Mouse (Mus musculus) limb, embryonic 11.5 days (tissue): ENCODE measurements around the gene 1700069L16Rik. TPM values are rescaled to one million over a fixed set of nuclear protein-coding genes. Genes with fewer than 3 reads are reported as not detected.

Source experiments
- ATAC-seq: fragments of 200-750 bp; cut with Nextera tagmentation; 2 replicates; pipeline ENCODE4 v1.8.0; 2017; ENCODE audit warnings: low read depth; ENCODE audit not compliant: insufficient number of reproducible peaks, low FRiP score, low TSS enrichment
- DNase-seq: peaks from one replicate; pipeline ENCODE4 v3.0.0-alpha.2; 2015; ENCODE audit warnings: low spot score
- H3K27ac ChIP-seq: fragments of 300-500 bp; sonication (generic); replicated peaks from 2 replicates; pipeline ENCODE4 v1.5.1; 2014; ENCODE audit warnings: low read depth, mild to moderate bottlenecking, low read length
- H3K27me3 ChIP-seq: fragments of 300-500 bp; sonication (generic); 2 replicates; pipeline ENCODE4 v1.6.1; 2014; ENCODE audit warnings: mild to moderate bottlenecking, low read length, mixed read lengths; ENCODE audit not compliant: control insufficient read depth, insufficient read depth
- H3K36me3 ChIP-seq: fragments of 300-500 bp; sonication (generic); 2 replicates; pipeline ENCODE4 v1.6.1; 2014; ENCODE audit warnings: mild to moderate bottlenecking, low read length, moderate library complexity, mixed read lengths; ENCODE audit not compliant: control insufficient read depth, insufficient read depth
- H3K4me1 ChIP-seq: fragments of 300-500 bp; sonication (generic); 2 replicates; pipeline ENCODE4 v1.6.1; 2014; ENCODE audit warnings: low read length, mixed read lengths; ENCODE audit not compliant: control insufficient read depth, insufficient read depth
- H3K4me2 ChIP-seq: fragments of 300-500 bp; sonication (generic); 2 replicates; pipeline ENCODE4 v1.6.1; 2014; ENCODE audit warnings: low read depth, mild to moderate bottlenecking, moderate library complexity; ENCODE audit not compliant: severe bottlenecking
- H3K4me3 ChIP-seq: fragments of 300-500 bp; sonication (generic); 2 replicates; pipeline ENCODE4 v1.5.1; 2014; ENCODE audit warnings: low read depth, low read length
- H3K9ac ChIP-seq: fragments of 300-500 bp; sonication (generic); 2 replicates; pipeline ENCODE4 v1.6.1; 2014; ENCODE audit warnings: mild to moderate bottlenecking, low read length
- H3K9me3 ChIP-seq: fragments of 300-500 bp; sonication (generic); 2 replicates; pipeline ENCODE4 v1.6.1; 2016; ENCODE audit warnings: low read length; ENCODE audit not compliant: control insufficient read depth
- WGBS: fragments of 180-500 bp; shearing (Covaris S2); extraction: QIAGEN DNeasy Blood & Tissue Kit; methylation state at CpG from one replicate; pipeline ENCODE4 v1.1.7; 2014; 5-methylcytosine and 5-hydroxymethylcytosine counted together
- polyA plus RNA-seq: library from polyadenylated mRNA; unstranded; fragments of >200 nt; fragmentation: Nextera tagmentation; extraction: Ambion mirVana; gene quantifications from 2 replicates; pipeline ENCODE4 v1.2.1, GENCODE M21; 2014

Gene 1700069L16Rik
- polyA plus RNA-seq, 1 experiment from 2014 or later, result not detected

- H3K27me3 ChIP-seq, result no peaks in the 10 kb centered on the region
- no peak for DNase-seq
- H3K9me3 ChIP-seq, result no peaks in the 10 kb centered on the region
- no peak overlapping the region for H3K27ac ChIP-seq
- no peak for ATAC-seq
- no peak overlapping the region for H3K4me3 ChIP-seq
- H3K9ac ChIP-seq, result no peak overlapping the region
- H3K36me3 ChIP-seq, result no peaks in the 10 kb centered on the region
- no peaks in the 10 kb centered on the region for H3K4me1 ChIP-seq
- H3K4me2 ChIP-seq, result no peak overlapping the region
- 86% methylated on average over 7 of the region's 7 CpGs for WGBS
These were observed 52.1 kb downstream of the 1700069L16Rik start for GRCm38 (mm10) chr5:113672456-113672855.

DNA sequence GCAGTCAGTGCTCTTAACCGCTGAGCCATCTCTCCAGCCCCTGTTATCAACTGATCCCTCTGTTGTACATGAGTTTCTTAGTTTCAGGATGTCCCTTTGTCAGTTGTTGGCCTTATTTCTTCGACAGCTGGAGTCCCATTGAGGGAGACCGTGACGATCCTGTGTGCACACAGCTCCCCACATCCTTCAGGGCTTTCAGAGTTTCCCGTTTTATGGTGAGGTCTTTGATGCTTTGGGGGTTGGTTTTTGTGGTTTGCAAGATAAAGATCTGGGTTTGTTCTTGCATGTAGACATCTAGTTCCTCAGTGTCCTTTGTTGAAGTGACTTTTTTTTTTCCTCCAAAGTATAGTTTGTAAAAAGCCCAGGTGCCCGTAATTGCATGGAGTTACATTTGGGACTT, 54.0 kb downstream of the 1700069L16Rik start:
- no peak for ATAC-seq
- no peak overlapping the region for H3K4me2 ChIP-seq
- H3K27me3 ChIP-seq, result no peaks in the 10 kb centered on the region
- no peak overlapping the region for H3K9ac ChIP-seq
- no peak overlapping the region for H3K27ac ChIP-seq
- H3K4me3 ChIP-seq, result no peak overlapping the region
- WGBS, result 87% methylated on average over 6 of the region's 6 CpGs
- no peak for DNase-seq
- H3K9me3 ChIP-seq, result no peaks in the 10 kb centered on the region
- H3K36me3 ChIP-seq, result no peaks in the 10 kb centered on the region
- no peaks in the 10 kb centered on the region for H3K4me1 ChIP-seq

GRCm38 (mm10) chr5:113670110-113670509, 54.5 kb downstream of the 1700069L16Rik start:
- 85% methylated on average over 3 of the region's 3 CpGs for WGBS

DNA sequence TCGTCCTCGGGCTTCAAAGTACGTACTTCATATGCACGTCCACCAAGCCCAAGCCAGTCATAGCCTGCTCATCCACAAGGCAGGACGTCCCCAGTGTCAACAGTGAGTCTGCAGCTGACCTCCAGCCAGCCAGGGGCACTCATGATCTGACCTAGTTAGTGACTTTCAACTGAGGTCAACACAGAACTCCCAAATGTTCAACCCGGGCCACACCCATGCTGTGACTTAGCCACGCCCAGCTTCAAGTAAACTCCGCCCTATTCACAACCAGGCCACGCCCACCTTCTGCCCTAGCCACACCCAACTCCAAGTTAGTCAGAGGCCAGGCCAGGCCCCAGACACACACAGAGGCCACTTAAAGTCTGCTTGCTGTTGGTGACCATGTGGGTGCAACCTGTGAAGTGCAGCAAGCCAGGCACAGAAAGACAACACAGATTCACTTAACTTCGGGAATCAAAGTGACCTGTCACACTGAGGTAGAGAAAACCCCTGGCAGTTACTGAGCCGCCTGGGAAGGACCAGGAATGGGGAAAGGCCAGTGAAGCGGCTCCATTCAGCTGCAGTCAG, 59.9 kb downstream of the 1700069L16Rik start:
- Histone ChIP-seq H3K27ac (no peak overlapping the region), H3K4me1 (no peaks in the 10 kb centered on the region), H3K4me2 (no peak overlapping the region), H3K36me3 (no peaks in the 10 kb centered on the region), H3K9me3 (no peaks in the 10 kb centered on the region), H3K9ac (no peak overlapping the region), H3K27me3 (no peaks in the 10 kb centered on the region), H3K4me3 (no peak overlapping the region)
- no peak for ATAC-seq
- no peak for DNase-seq
- 76% methylated on average over 12 of the region's 12 CpGs for WGBS

More at GRCm38 (mm10) chr5:113670110-113670509, 54.5 kb downstream of the 1700069L16Rik start:
- Histone ChIP-seq H3K27ac (no peak overlapping the region), H3K4me2 (no peak overlapping the region), H3K9ac (no peak overlapping the region), H3K9me3 (no peaks in the 10 kb centered on the region), H3K4me3 (no peak overlapping the region), H3K27me3 (no peaks in the 10 kb centered on the region), H3K4me1 (no peaks in the 10 kb centered on the region), H3K36me3 (no peaks in the 10 kb centered on the region)
- DNase-seq (no peak), ATAC-seq (no peak)

DNA sequence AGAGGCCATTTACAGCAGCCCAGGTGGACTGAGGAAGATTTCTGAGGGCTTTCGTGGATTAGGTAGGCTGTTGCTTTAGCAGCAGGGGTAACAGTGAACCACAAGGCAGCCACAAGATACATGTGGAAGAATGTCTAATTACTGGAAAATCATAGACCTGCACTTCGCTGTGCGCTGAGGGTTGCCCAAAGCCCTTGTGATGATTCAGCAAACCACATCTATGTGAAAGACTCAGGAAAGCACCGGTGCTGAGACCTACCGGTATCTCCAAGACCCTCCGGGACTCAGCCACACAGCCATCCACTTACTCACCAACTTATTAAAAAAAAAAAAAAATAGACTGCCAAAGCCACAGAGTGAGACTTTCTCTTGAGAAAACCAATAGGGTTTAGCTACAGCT, 60.4 kb downstream of the 1700069L16Rik start:
- H3K4me3 ChIP-seq, result no peak overlapping the region
- DNase-seq (no peak), ATAC-seq (no peak)
- no peak overlapping the region for H3K9ac ChIP-seq
- H3K27ac ChIP-seq, result no peak overlapping the region
- H3K9me3 ChIP-seq, result no peaks in the 10 kb centered on the region
- 90% methylated on average over 6 of the region's 6 CpGs for WGBS
- H3K36me3 ChIP-seq, result no peaks in the 10 kb centered on the region
- H3K27me3 ChIP-seq, result no peaks in the 10 kb centered on the region
- H3K4me2 ChIP-seq, result no peak overlapping the region
- no peaks in the 10 kb centered on the region for H3K4me1 ChIP-seq

- no peaks in the 10 kb centered on the region for H3K27me3 ChIP-seq
- H3K4me2 ChIP-seq, result no peak overlapping the region
- no peaks in the 10 kb centered on the region for H3K36me3 ChIP-seq
- 80% methylated on average over 10 of the region's 10 CpGs for WGBS
- H3K4me3 ChIP-seq, result no peak overlapping the region
- H3K9me3 ChIP-seq, result no peaks in the 10 kb centered on the region
- H3K27ac ChIP-seq, result no peak overlapping the region
- DNase-seq (no peak), ATAC-seq (no peak)
- H3K4me1 ChIP-seq, result no peaks in the 10 kb centered on the region
- no peak overlapping the region for H3K9ac ChIP-seq
These were observed 63.7 kb downstream of the 1700069L16Rik start for GRCm38 (mm10) chr5:113660872-113661271.

DNA sequence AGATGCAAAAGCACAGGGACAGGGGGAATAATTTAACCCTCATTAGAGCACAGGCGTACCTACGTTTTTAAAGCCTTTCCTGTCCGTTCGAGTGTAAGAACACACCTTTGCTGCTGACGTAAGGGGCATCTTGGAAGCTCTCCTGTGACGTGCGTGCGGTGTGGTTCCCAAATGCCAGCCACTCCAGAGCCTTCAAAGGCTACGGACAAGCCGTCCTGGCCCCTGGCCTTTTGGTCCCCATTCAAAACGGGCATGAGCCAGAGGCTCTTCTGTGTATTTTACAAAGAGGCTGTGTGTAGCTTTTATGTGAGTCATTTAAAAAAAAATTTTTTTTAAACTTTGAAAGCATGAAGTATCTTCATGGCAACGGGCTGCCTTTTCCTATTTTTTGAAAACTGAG, 69.8 kb downstream of the 1700069L16Rik start:
- no peak overlapping the region for H3K27ac ChIP-seq
- no peak overlapping the region for H3K4me2 ChIP-seq
- ATAC-seq, result no peak
- peaks cover 17% of the 10 kb centered on the region for H3K4me1 ChIP-seq
- no peaks in the 10 kb centered on the region for H3K9me3 ChIP-seq
- no peak overlapping the region for H3K4me3 ChIP-seq
- H3K9ac ChIP-seq, result no peak overlapping the region
- 76% methylated on average over 12 of the region's 12 CpGs for WGBS
- H3K36me3 ChIP-seq, result no peaks in the 10 kb centered on the region
- DNase-seq, result no peak
- no peaks in the 10 kb centered on the region for H3K27me3 ChIP-seq

- Histone ChIP-seq H3K9me3 (no peaks in the 10 kb centered on the region), H3K4me2 (no peak overlapping the region), H3K36me3 (no peaks in the 10 kb centered on the region), H3K9ac (no peak overlapping the region), H3K27me3 (no peaks in the 10 kb centered on the region), H3K27ac (no peak overlapping the region), H3K4me3 (no peak overlapping the region), H3K4me1 (peaks cover 17% of the 10 kb centered on the region)
- ATAC-seq, result no peak
- DNase-seq, result no peak
- 81% methylated on average over 11 of the region's 11 CpGs for WGBS
These were observed 70.4 kb downstream of the 1700069L16Rik start for GRCm38 (mm10) chr5:113654206-113654605.

DNA sequence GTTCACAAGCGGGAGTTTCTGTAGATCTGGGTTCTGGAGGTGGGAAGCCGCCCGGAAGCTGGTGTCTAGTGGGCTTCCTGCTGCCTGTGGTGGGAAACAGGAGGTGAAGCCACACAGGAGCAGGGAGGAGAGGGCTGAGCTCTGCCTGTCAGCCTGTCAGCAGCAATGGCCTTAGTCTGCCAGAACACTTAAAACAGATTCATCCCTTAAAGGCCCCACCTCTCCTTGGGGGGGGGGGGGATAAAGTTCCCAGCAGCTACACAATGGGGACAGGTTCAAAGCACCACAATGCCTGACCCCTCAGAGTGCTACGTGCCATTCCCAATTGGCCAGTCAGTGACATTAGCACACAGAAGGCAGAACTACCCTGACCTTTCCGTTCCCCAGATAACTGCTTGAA, 72.4 kb downstream of the 1700069L16Rik start:
- H3K4me1 ChIP-seq, result peaks cover 20% of the 10 kb centered on the region
- no peaks in the 10 kb centered on the region for H3K27me3 ChIP-seq
- H3K9me3 ChIP-seq, result no peaks in the 10 kb centered on the region
- H3K4me2 ChIP-seq, result no peak overlapping the region
- 23% methylated on average over 5 of the region's 5 CpGs for WGBS
- H3K36me3 ChIP-seq, result no peaks in the 10 kb centered on the region
- DNase-seq (peak; percentile 35), ATAC-seq (no peak)
- H3K27ac ChIP-seq, result no peak overlapping the region
- H3K4me3 ChIP-seq, result no peak overlapping the region
- no peak overlapping the region for H3K9ac ChIP-seq
